22 mouse cellular contexts compared by ENCODE assay signal in genomic region chr2:60256751-60257150, GRCm38 (mm10). TPM values are rescaled to one million over a fixed set of nuclear protein-coding genes. Genes with fewer than 3 reads are reported as not detected.
DNase-seq lines count a peak whose midpoint lies in the region; ATAC-seq and TF ChIP-seq lines count a peak whose summit lies in the region.
"Had no signal": no experiment of that assay in that cellular context is flagged by ENCODE, and none has a peak within 500 bp of the region (broad histone marks: within the 10 kb centered on the region; RNA-seq: fewer than 3 reads in every experiment).

No protein-coding gene starts in this region.

- intact Hi-C loops in heart, postnatal 36 days (cut with DNase I), result no loop called here

- no peaks in the 10 kb centered on the region for H3K4me1 ChIP-seq in lung, embryonic 14.5 days (ENCODE audit: insufficient read depth)
- no peaks in the 10 kb centered on the region for H3K4me1 ChIP-seq in lung, embryonic 16.5 days (replicated peaks; ENCODE audit: control insufficient read depth, insufficient read depth, low read length)

- DNase-seq in embryo, embryonic 10 days (ENCODE audit: low spot score), result peak; percentile 2
- DNase-seq in embryo, embryonic 10.5 days (ENCODE audit: low spot score), result no peak
- peak; percentile 16 for DNase-seq in heart, adult 11 months
- DNase-seq in heart, postnatal 36 days, result no peak
- DNase-seq in lung, embryonic 14.5 days, result peak; percentile 24
- no peak for DNase-seq in lung, postnatal 36 days
- no peak for DNase-seq in lung, postnatal 14 days
- DNase-seq: adrenal gland, adult 2 months; adrenal gland, adult 8-10 months; adrenal gland, postnatal 10 days; adrenal gland, postnatal 14 days; adrenal gland, postnatal 25 days; adrenal gland, postnatal 36 days; B cell, adult 2 months; cerebellum, adult 11 months; cerebellum, adult 11-12 months had no signal

- peaks cover 11% of the 10 kb centered on the region; the same call in 1 of the 2 replicates for H3K36me3 ChIP-seq in lung, embryonic 14.5 days (ENCODE audit: insufficient read depth)
- peaks cover 10% of the 10 kb centered on the region; the same call in 1 of the 2 replicates for H3K36me3 ChIP-seq in lung, embryonic 16.5 days (ENCODE audit: control insufficient read depth, insufficient read depth, low read length)

- ATAC-seq in lung, embryonic 14.5 days (ENCODE audit: insufficient read depth), result peak; percentile 56; the same call in 1 of the 2 replicates
- peak; percentile 65; the same call in 1 of the 2 replicates for ATAC-seq in lung, embryonic 16.5 days (ENCODE audit: low read depth)
- ATAC-seq: activated CD4-positive, CD25-positive, alpha-beta regulatory T cell, adult 4 months; CD4-positive, CD25-positive, alpha-beta regulatory T cell, adult 4 months; Patski had no signal

- H3K9ac ChIP-seq in lung, embryonic 14.5 days, result no peak overlapping the region
- H3K9ac ChIP-seq in lung, embryonic 16.5 days (ENCODE audit: low read length), result no peak overlapping the region

- no peaks in the 10 kb centered on the region for H3K27me3 ChIP-seq in lung, embryonic 14.5 days (ENCODE audit: insufficient read depth, low read length)
- H3K27me3 ChIP-seq in lung, embryonic 16.5 days (ENCODE audit: control insufficient read depth, insufficient read depth, low read depth, low read length), result no peaks in the 10 kb centered on the region
- H3K27me3 ChIP-seq: CH12.LX, Patski had no signal

- WGBS in lung, embryonic 14.5 days, result 64% methylated on average over 2 of the region's 2 CpGs
- WGBS in lung, embryonic 16.5 days, result 40% methylated on average over 2 of the region's 2 CpGs

- no peak overlapping the region for H3K4me2 ChIP-seq in lung, embryonic 14.5 days
- H3K4me2 ChIP-seq in lung, embryonic 16.5 days (ENCODE audit: low read depth, low read length), result no peak overlapping the region

- no peaks in the 10 kb centered on the region for H3K9me3 ChIP-seq in lung, embryonic 14.5 days (ENCODE audit: low read depth, low read length)
- no peaks in the 10 kb centered on the region; the same call in 1 of the 2 replicates for H3K9me3 ChIP-seq in lung, embryonic 16.5 days (ENCODE audit: control insufficient read depth, low read length)
- H3K9me3 ChIP-seq: G1E had no signal

- TF ChIP-seq CTCF in lung, embryonic 14.5 days (IDR thresholded peaks at IDR 0.05; ENCODE audit: low read depth), result no peak

- no peak overlapping the region for H3K27ac ChIP-seq in lung, embryonic 14.5 days (ENCODE audit: low read depth)
- no peak overlapping the region for H3K27ac ChIP-seq in lung, embryonic 16.5 days (ENCODE audit: low read length)

- no peak overlapping the region for H3K4me3 ChIP-seq in lung, embryonic 14.5 days (ENCODE audit: low read depth, low read length)
- H3K4me3 ChIP-seq in lung, embryonic 16.5 days (ENCODE audit: low read length), result no peak overlapping the region

RNA-seq across cellular contexts. Expression of gene Cd302, which starts 27.5 kb away (rescaled TPM):
- total RNA-seq in heart, postnatal 36 days (2021), result 10 to 100 TPM in 1 of 2 experiments, 1 to 10 TPM in 1; 9.7 to 11.4 TPM
- 43.2 and 47.7 TPM in 2 replicates for polyA plus RNA-seq in lung, embryonic 14.5 days (2014; fragmentation: Nextera tagmentation; extraction: Ambion mirVana)
- 49.5 and 50.3 TPM in 2 replicates for polyA plus RNA-seq in lung, embryonic 16.5 days (2015; fragmentation: Nextera tagmentation; extraction: Ambion mirVana)
- total RNA-seq: CH12.LX, G1E had no signal
- polyA plus RNA-seq: G1E had no signal

RNA-seq across cellular contexts. Expression of gene March7, which starts 47.1 kb away (rescaled TPM):
- 10 to 100 TPM; 28.9 to 29.7 TPM for total RNA-seq in heart, postnatal 36 days (2021)
- polyA plus RNA-seq in lung, embryonic 14.5 days (2014; fragmentation: Nextera tagmentation; extraction: Ambion mirVana), result 78.7 and 81.4 TPM in 2 replicates
- 72.9 and 76.1 TPM in 2 replicates for polyA plus RNA-seq in lung, embryonic 16.5 days (2015; fragmentation: Nextera tagmentation; extraction: Ambion mirVana)

RNA-seq across cellular contexts. Expression of gene Baz2b, which starts 47.1 kb away (rescaled TPM):
- total RNA-seq in heart, postnatal 36 days (2021), result 10 to 100 TPM; 36.7 to 47.2 TPM
- 54.3 and 57.2 TPM in 2 replicates for polyA plus RNA-seq in lung, embryonic 14.5 days (2014; fragmentation: Nextera tagmentation; extraction: Ambion mirVana)
- 56.7 and 62.0 TPM in 2 replicates for polyA plus RNA-seq in lung, embryonic 16.5 days (2015; fragmentation: Nextera tagmentation; extraction: Ambion mirVana)

Comparison
In these comparisons a context has a peak if more than half of its experiments do, and no peak if none do; other contexts are left out.
1. DNase-seq: peak in embryo, embryonic 10 days (single experiment), heart, adult 11 months (single experiment) and lung, embryonic 14.5 days (single experiment); none in embryo, embryonic 10.5 days (single experiment), heart, postnatal 36 days (0 of 2), lung, postnatal 36 days (single experiment) and lung, postnatal 14 days (single experiment).